Mouse (Mus musculus): ENCODE data around the gene Cd68.
"Not testable (repeated sequence)": the region's sequence is repeated elsewhere in the genome, so short reads cannot be mapped to it uniquely, and the experiment has no call there.

Cd68 gene

DNA sequence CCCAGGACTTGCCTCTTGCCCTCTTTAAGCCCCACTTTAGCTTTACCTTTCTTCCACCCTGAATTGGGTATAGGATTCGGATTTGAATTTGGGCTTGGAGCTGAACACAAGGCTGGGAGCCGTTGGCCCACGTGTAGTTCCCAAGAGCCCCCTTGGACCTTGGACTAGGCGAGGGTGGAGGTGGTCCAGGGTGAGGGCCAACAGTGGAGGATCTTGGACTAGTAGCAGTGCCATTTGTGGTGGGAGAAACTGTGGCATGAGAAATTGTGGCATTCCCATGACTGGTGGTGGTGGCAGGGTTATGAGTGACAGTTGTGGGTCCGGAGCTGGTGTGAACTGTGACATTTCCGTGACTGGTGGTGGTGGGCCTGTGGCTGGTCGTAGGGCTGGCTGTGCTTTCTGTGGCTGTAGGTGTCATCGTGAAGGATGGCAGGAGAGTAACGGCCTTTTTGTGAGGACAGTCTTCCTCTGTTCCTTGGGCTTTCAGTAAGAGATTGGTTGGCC lies 444 bp downstream of the Cd68 start:
- no peak for DNase-seq

DNA sequence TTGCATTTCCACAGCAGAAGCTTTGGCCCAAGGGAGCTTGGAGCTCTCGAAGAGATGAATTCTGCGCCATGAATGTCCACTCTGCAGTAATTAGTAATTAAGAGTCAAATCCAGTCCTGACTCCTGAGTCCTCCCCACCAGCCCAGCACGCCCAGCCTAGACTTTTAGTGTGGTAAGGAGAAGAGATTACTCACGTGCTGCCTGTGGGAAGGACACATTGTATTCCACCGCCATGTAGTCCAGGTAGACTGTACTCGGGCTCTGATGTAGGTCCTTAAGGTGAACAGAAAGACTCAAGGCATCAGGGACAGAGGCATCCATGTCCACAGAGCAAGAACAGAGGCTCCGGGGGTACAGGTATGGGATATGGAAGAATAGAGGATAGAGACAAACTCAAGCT lies 1.1 kb downstream of the Cd68 start:
- DNase-seq = no peak

DNA sequence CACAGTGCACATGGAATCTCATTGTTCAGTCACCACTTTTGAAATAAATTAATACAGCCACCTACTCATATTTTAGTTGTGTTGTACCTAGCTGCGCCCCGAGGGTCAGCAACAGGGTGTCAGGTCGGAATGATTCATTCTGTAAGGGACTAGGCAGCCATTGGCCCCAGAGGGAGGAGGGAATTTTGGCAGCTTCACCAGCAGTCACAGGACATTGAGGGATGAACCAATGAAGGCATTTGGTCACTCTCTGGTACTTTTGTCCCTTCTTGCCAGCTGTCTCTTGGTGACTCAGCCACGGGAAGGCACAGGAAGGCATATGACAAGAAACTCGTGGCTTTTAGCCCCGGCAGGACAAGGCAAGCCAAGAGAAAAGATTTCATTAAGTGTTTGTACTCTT lies 2.2 kb downstream of the Cd68 start:
- no peak for DNase-seq

DNA sequence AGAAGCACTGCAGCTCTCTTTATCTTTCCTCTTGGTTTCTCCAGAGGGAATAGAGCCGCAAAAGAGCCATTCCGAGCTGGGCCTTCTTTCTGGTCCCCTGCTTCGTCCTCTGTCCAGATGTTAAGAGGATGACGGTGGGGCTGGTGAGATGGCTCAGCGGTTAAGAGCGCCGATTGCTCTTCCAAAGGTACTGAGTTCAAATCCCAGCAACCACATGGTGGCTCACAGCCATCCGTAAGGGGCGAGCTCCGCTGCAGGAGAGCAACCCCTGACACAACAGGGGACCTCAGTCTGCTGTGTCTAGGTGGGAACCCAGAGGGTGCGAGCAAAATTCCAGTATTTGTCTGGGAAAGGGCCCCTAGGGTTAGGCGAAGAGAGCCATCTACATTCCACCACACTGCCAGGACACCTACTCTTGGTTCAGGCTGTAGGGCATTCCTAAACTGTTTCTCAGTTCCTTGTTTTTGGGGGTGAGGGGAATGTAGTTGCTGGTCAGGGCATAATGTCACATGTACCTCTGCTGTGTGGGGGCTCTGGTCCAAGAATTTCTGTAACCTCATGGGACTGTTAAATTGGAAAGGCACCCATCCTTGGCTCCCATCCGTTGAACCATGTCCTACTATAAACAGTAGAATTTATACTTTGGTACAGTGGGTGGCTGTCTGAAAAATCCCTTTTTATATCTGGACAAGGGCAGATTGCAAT lies 2.8 kb downstream of the Cd68 start:
- DNase-seq = no peak

DNA sequence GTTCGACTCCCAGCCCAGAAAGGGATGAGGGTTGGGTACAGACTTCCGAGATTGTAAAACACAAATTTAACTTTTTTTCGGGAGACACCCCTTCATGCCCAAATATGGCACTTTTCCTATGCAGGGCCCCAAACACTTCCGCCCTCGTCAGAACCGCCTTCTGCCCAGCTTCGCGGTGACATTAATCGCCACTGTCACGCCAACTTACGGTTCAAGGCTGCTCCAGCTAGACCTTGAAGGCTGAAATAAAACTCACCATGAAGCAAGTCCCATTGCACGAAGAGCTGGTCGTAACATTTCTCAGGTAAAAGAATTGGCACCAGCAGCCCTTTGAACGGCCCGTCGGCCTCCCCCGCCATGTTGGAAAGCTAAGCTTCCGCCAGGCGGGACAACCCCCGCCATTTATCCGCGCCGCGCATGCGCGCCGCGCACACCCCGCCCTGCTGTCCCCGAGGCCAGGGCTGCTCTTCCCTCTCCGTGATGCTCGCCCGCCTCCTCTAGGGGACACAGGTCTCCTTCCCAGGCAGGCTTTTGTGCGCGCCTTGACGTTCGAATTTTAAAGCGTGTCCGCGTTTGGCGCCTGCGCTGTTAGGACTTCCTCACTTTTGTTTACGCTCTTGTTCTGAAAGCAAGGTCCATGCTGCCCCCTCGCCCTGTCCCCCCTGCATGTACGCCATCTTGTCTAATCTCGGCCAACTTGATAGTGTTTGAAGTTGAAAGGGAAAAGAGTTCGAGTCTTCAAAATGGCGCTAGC lies 3.6 kb downstream of the Cd68 start, which contains the start of gene Mpdu1:
TSS of gene Mpdu1 (minus strand) at position 430 of the 754 bp plus-strand sequence.
- peak; percentile 85 to 92 for DNase-seq

DNA sequence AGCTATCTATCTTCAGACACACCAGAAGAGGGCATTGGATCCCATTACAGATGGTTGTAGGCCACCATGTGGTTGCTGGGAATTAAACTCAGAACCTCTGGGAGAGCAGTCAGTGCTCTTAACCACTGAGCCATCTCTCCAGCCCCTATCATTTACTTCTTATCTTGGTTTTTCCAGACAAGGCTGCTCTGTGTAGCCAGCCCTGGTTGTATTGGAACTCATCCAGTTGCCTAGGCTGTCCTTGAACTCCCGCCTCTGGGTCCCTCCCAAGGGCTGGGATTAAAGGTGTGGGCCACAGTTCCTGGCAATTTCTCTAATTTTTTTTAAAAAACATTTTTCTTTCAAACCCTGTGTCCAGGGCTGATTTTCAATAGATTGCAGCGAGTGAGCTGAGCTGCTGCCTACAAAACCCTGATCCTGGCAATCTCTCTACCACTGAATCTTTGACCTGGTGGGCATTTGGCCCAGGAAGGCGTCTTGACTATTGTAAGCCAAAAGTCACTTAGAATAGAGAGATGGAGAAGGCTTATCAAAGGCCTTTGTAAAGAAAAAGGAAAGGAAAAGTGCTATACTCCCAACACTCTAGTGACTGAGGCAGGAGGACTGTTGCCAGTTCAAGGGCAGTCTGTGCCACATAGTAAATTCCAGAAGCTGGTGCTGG lies 4.6 kb downstream of the Cd68 start:
- no peak for DNase-seq

DNA sequence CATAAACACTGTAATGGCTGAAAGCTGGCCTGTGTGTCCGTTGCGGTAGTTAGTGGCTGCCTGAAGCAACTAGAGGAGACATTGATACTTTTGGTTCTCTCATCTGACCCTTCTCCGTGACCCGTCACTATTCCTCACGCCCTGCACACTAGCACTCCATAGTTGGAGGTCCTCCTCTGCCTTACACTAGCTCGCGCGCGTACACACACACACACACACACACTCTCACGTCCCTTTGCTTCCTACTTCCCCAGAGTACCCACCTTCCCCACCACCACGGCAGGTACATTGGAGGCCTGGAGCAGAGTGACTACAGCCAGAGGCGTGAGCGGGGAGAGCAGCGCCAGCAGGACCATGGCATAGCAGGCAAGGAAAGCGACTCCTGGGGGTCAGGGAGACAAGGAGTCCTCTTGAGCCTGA lies 8.5 kb downstream of the Cd68 start:
- DNase-seq = no peak

DNA sequence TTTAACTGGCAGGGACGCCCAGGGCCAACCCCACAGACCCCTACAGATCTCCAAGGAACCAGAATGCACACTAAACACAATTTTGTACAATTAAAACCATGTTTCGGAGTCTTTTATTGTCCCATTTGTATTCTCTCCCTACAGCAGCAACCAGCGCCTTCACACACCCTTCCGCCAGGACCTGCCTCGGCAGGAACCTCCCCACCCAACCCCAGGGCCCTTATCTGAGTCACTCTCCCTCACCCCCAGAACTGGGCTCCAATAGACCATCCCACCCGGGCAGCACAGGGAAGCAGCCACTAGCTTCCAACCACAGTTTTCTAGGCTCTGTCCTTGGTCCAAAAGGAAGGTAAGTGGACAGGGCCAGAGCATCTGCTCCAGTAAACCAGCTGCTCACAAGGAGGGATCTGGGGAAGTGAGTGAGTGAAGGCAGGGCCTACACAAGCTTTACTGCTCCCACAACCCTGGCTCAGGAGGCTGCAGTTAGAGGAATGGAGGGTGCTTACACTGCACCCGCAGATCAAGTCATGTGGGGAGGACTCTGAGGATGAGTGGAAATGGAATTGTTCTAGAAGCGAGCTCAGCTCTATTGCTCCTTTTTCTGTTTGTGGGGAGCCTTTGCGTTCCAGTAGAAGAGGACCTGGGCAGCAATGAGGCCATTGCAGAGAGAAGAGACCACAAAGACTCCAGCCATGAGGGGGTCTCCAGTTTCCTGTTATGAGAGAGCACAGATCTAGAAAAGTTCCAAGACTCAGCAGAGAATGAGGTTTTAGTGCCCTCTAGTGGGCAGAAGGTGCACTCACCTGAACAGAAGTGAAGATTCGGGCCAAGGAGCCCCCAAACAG lies 9.1 kb downstream of the Cd68 start:
- DNase-seq = peak in 1 of 2 experiments; percentile 52

DNA sequence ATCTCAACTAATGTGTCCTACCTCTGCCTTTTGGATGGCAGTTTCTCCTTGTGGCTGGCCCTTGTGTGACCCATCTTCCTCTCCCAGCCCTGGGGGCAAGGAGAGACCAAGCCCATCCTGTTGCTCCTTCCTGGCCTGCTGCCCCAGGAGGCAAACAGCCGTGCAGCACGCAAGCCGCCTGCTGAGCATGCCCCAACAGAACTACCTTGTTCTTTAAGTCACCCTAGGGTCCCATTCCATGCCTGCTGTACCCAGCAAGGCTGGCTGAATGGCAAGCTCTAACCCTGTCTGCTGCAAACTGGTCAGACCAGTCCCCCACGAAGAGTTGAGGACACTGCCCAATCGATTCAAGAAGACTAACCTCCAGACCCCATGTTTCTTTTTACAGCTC lies 9.9 kb downstream of the Cd68 start:
- no peak for DNase-seq

DNA sequence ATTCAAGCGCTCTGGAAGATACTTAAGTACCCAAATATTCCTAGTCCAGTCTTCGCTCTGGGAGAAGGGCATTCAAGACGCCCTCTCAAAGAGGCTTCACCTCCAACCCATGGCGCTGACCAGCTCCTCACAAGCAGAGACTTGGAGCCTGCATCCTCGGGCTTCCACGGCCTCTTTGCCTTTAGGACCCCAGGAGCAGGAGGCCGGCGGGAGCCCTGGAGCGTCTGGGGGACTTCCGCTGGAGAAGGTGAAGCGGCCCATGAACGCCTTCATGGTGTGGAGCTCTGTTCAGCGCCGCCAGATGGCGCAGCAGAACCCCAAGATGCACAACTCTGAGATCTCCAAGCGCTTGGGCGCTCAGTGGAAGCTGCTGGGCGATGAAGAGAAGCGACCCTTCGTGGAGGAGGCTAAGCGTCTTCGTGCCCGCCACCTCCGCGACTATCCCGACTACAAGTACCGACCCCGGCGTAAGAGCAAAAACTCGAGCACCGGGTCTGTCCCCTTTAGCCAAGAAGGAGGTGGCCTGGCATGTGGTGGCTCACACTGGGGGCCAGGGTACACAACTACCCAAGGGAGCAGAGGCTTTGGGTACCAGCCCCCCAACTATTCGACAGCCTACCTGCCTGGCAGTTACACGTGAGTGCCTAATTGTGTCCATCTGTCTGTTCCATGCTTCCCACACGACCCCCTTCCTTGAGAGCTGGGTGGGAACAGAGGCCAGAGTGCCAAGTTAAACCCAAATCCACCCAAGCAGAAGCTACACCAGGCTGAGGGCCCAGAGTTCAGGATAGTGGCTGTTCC lies 10.5 kb downstream of the Cd68 start, which contains the start of gene Sox15:
TSS of gene Sox15 (plus strand) at position 51 of the 801 bp plus-strand sequence.
- no peak for DNase-seq

DNA sequence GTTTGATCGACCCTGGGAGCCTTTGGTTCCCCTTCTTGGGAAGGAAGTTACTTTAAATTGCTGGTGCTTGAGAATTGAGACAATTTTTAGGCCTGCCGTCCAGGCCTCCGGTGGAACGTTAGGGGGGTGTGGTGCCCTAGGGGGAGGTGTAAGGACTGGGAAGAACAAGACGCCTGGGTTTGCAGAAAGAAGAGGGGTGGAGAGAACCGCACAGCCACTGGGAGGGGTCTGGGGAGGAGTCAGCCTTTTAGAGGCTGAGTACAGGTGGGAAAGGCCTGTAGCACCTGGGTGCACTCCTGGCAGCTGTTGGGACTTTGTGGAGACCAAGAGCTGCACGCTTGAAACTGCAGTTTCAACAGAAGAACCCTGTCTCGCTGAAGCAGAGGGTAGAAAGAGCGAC lies 11.2 kb downstream of the Cd68 start:
- no peak for DNase-seq

DNA sequence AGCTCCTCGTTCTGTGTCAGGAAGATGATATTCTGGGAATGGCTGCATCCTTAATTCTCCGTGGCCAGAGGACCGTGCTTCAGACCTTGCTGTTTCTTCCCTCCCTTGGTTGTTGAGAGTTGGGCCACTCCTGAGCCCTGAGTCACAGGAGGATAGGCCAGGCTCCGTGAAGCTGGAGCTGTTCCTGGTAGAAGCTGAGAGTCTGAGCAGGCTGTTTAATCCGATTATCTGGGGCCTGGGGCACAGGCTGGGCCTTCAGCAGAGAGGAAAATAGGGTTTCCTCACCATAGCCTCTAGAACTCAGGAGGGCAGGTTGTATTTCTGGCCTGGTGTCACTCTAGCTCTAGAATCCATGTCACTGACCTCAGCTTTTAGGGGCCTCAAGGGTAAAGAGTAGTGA lies 12.6 kb downstream of the Cd68 start:
- DNase-seq = no peak

DNA sequence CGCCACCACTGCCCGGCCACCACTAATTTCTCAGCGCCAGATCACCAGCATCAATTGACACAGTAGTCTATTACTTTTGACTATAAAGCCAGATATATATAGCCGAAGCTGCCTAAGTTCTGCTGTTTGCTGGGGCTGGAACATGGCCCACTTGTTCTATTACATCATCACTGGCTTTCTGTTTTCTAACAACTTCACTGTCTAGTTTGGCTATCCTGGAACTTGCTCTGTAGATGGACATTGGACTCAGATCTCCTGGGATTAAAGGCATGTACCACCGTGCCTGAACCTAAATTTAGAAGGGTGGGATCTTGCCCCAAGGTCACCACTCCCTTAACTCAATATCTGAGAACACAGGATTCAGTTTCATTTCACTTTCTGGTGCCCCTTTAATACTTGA lies 20.1 kb downstream of the Cd68 start:
- no peak for DNase-seq

DNA sequence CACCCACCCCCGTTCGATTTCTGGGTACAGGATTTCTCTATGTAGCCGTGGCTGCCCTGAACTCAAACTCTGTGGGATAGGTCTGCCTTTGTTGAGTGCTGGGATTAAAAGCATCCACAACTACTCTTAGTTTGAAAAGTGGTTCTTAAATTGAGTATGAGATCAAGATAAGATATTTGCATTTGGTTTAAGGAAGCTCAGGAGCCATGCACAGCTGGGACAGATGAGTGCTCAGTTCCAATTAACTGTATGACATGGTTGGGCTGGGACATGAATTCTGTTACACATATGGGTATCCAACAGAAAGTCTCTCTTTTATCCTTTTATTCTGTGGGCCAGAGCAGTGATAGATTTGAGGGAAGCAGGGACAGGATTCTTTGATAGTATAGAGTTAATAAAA lies 30.5 kb downstream of the Cd68 start:
- no peak for DNase-seq

DNA sequence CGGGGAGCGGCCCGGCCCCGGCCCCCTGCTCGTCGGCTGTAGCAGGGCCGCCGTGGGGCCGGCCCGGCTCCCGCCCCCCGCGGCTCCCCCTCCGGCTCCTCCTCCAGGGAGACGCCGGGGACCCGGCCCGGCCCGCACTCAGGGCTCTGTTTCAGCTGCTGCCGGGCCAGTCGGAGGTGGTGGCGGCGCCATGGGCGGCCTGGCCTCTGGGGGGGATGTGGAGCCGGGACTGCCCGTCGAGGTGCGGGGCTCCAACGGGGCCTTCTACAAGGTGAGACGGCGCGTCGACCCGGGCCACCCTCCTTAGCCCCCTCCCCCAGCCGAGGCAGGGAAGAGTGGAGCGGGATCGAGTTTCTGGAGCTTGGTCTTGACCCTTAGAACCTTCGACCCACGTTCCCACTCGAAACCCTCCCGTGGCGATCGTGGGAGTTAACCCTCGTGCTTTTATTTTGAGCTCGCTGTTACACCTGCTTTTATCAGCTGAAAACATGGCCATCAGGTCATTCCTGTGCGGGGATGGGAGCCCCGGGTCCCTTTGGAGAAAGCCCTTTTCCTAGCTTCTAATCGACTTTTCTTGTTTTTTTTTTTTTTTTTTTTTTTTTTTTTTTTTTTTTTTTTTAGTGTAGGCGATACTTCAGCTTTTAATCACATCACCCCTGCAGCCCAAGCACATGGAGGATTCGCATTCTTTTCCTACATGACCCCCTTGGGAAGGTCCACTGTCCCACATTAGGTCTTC lies 32.7 kb downstream of the Cd68 start:
- no peak for DNase-seq

DNA sequence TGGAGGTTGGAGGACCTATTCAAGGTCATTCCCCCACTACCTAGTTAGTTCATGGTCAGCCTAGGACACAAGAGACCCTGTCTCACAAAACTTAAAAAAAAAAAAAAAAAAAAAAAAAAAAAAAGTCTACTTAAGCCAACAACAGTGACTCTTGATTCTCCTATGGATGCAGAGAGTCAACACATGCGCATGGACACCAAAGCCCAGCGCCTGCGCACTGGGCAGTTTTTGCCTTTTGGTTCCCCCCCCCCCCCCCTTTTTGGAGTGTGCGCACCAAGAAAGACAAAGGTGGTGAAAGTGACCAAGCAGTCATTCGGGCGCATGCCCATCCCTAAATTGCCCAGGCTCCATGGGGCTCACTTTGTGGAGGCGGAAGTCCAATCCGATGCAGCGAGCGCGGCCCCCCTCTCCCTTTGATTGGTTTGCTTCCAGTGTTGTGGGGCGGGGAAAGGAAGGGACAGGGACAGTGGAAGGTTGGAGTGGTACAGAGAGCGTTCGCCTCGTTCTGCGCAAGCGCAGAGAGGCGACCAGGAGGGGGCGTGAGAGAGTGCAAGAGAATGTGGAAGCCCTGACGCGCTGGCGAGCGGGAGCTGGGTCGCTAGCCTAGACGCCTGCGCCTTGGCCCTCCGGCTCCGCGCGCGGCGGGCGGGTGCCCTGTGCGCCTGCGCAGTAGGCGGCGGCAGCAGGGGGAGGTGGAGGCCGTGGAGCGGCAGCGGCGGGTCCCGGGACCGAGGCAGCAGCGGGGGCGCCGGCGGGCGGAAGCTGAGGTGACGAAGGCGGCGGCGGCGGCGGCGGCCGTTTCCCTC lies 33.5 kb downstream of the Cd68 start, which contains the start of gene Fxr2:
TSS of gene Fxr2 (plus strand) at position 707 of the 806 bp plus-strand sequence.
- peak; percentile 100 for DNase-seq

DNA sequence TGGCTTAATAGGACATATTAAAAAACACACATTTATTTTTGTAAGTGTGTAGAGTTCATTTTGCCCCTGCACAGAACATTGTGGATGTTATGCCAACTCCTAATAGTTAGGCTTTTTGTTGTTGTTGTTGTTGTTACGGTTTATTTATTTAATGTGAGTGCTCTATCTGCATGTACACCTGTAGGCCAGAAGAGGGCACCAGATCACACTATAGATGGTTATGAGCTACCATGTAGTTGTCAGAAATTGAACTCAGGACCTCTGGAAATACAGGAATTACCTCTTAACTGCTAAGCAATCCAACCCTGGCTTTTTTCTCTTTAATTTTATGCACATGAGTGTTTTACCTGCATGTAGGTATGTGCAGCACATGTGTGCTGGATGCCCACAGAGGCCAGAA lies 36.2 kb downstream of the Cd68 start:
- no peak for DNase-seq

DNA sequence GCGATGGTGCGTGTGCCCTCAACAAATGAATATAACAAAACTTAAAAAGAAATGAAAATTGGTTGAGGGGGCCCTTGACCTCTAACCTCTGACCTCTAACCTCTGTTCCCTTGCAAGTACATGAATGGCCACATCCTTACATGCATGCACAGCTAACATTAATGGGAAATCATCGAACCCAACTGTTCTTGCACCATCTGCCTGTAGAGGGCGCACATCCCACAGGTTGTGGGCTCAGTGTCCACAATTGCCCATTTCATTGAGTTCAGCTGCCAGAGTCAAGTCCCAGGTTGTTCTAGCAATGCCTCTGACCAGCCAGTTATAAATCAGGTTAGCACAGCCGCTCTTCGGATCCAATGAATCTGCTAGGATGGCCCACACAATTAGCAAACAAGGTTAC lies 37.7 kb downstream of the Cd68 start:
- peak; percentile 50 to 79 for DNase-seq

DNA sequence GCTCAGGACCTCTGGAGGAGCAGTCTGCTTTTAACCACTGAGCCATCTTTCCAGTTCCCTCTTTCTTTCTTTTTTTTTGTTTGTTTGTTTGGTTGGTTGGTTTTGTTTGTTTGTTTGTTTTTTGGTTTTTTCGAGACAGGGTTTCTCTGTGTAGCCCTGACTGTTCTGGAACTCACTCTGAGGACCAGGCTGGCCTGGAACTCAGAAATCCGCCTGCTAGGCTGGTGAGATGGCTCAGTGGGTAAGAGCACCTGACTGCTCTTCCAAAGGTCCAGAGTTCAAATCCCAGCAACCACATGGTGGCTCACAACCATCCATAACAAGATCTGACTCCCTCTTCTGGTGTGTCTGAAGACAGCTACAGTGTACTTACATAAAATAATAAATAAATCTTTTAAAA lies 41.6 kb downstream of the Cd68 start:
- not testable (repeated sequence) for DNase-seq

DNA sequence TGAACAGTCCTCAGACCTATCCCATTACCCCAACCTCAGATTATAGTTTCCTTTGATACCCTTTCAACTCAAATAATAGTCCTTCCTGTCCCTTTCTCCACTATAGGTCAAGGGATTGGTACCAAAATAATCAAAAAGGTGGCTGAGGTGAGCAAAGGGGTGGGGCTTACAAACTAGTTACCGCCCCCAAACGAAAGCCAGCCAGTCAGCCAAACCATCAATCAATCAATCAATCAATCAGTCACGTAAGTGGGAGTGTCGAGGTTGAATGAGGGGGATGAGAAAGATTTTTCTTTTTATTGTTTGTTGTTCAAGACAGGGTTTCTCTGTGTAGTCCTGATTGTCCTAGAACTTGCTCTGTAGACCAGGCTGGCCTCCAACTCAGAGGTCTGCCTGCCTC lies 42.9 kb downstream of the Cd68 start:
- DNase-seq = no peak
